Mouse (Mus musculus): ENCODE measurements around the gene Gnat1.

GRCm38 (mm10) chr9:107660777-107661176 is 18.7 kb downstream of the Gnat1 start:
- TF ChIP-seq CTCF (conservative IDR thresholded peaks at IDR 0.05; ENCODE audit: low read length) (no peak), POU5F1 (IDR thresholded peaks at IDR 0.05; ENCODE audit: borderline replicate concordance, low read length) (no peak), NANOG (IDR thresholded peaks at IDR 0.05; ENCODE audit: borderline replicate concordance, low read length) (no peak)

All from E14TG2a.4 (cell line).